Mouse (Mus musculus): ENCODE measurements at regions not wholly inside any gene's neighbourhood (a gene's known extent, or its start where the extent isn't known, plus 50 kb on each side); places are given as distances from the start of the nearest gene placed in this dataset.
A peak's percentile ranks its signal among the peaks of the same experiment; 100 is the strongest.

GRCm38 (mm10) chr14:74304483-74304882, 336.2 kb upstream of the Htr2a start:
- no peak for TF ChIP-seq RAD21 (IDR thresholded peaks at IDR 0.05; ENCODE audit: low read depth, low read length)
- TF ChIP-seq E2F4 (IDR thresholded peaks at IDR 0.05; ENCODE audit: borderline replicate concordance, low read depth, low read length): no peak
- TF ChIP-seq POLR2AphosphoS5 (IDR thresholded peaks at IDR 0.05; ENCODE audit: borderline replicate concordance, low read depth, low read length): no peak
- TF ChIP-seq ZKSCAN1 (IDR thresholded peaks at IDR 0.05; ENCODE audit: low read depth, low read length): no peak
- no peak for TF ChIP-seq NELFE (IDR thresholded peaks at IDR 0.05; ENCODE audit: low read depth, low read length)
- no peak for TF ChIP-seq USF1 (IDR thresholded peaks at IDR 0.05; ENCODE audit: low read depth, low read length)
- no peak for TF ChIP-seq ZMIZ1 (IDR thresholded peaks at IDR 0.05; ENCODE audit: low read depth, low read length)
- no peak for TF ChIP-seq MYB (IDR thresholded peaks at IDR 0.05; ENCODE audit: low read depth, low read length)
- TF ChIP-seq ETS1 (IDR thresholded peaks at IDR 0.05; ENCODE audit: low read depth, low read length): no peak
- TF ChIP-seq MAX (IDR thresholded peaks at IDR 0.05; ENCODE audit: low read length): no peak
- TF ChIP-seq GABPA (IDR thresholded peaks at IDR 0.05; ENCODE audit: low read depth, low read length): no peak
- no peak for TF ChIP-seq MEF2A (IDR thresholded peaks at IDR 0.05; ENCODE audit: extremely low read depth, insufficient replicate concordance, low read depth, low read length, poor library complexity, severe bottlenecking)
- no peak for TF ChIP-seq MXI1 (IDR thresholded peaks at IDR 0.05; ENCODE audit: low read depth, low read length)
- Histone ChIP-seq H3K27ac (ENCODE audit: control insufficient read depth, low read depth, low read length) (no peak overlapping the region), H3K27me3 (ENCODE audit: control insufficient read depth in 1 of 2, insufficient read depth in 2 of 2, low read length in 2 of 2) (peaks cover 4 to 5% of the 10 kb centered on the region in 2 experiments), H3K9ac (ENCODE audit: control insufficient read depth, low read depth, low read length, poor library complexity, severe bottlenecking) (no peak overlapping the region), H3K4me1 (ENCODE audit: control insufficient read depth in 1 of 2, insufficient read depth in 2 of 2, low read length in 2 of 2) (peaks cover 0 to 2% of the 10 kb centered on the region in 2 experiments; a peak in 1 of 4 replicates), H3K4me3 (ENCODE audit: control insufficient read depth in 1 of 2, insufficient read depth in 1 of 2, low read depth in 2 of 2, low read length in 2 of 2) (no peak overlapping the region), H3K9me3 (replicated peaks; ENCODE audit: insufficient read depth, low read length) (no peaks in the 10 kb centered on the region), H3K79me2 (ENCODE audit: control insufficient read depth, insufficient read depth, low read length, poor library complexity) (no peaks in the 10 kb centered on the region; the same call in 1 of the 2 replicates), H3K36me3 (ENCODE audit: control insufficient read depth in 1 of 2, insufficient read depth in 2 of 2, low read length in 2 of 2) (no peaks in the 10 kb centered on the region; a peak in 1 of 4 replicates)
- no peak for DNase-seq (ENCODE audit: low read depth, low spot score)

GRCm38 (mm10) chr14:74306717-74307307, 333.8 kb upstream of the Htr2a start:
- peaks cover 0 to 2% of the 10 kb centered on the region in 2 experiments; a peak in 1 of 4 replicates for H3K4me1 ChIP-seq (ENCODE audit: control insufficient read depth in 1 of 2, insufficient read depth in 2 of 2, low read length in 2 of 2)
- no peaks in the 10 kb centered on the region for H3K9me3 ChIP-seq (replicated peaks; ENCODE audit: insufficient read depth, low read length)
- H3K4me3 ChIP-seq (ENCODE audit: control insufficient read depth in 1 of 2, insufficient read depth in 1 of 2, low read depth in 2 of 2, low read length in 2 of 2): peak overlapping the region; percentile 54 to 57
- peak overlapping the region; percentile 68 for H3K9ac ChIP-seq (ENCODE audit: control insufficient read depth, low read depth, low read length, poor library complexity, severe bottlenecking)
- H3K79me2 ChIP-seq (ENCODE audit: control insufficient read depth, insufficient read depth, low read length, poor library complexity): no peaks in the 10 kb centered on the region; the same call in 1 of the 2 replicates
- peak overlapping the region; percentile 72 for H3K27ac ChIP-seq (ENCODE audit: control insufficient read depth, low read depth, low read length)
- no peaks in the 10 kb centered on the region for H3K27me3 ChIP-seq (ENCODE audit: control insufficient read depth in 1 of 2, insufficient read depth in 2 of 2, low read length in 2 of 2)
- H3K36me3 ChIP-seq (ENCODE audit: control insufficient read depth in 1 of 2, insufficient read depth in 2 of 2, low read length in 2 of 2): no peaks in the 10 kb centered on the region; a peak in 1 of 4 replicates
- DNase-seq (ENCODE audit: low read depth, low spot score): peak; percentile 86
- no peak for TF ChIP-seq POLR2AphosphoS2 (IDR thresholded peaks at IDR 0.05; ENCODE audit: low read length)
- 0 out of 4 replicates have a peak, but pooled peaks of 1 of the 2 experiments have one; percentile 8 for TF ChIP-seq EP300 (IDR thresholded peaks at IDR 0.05; ENCODE audit: low read depth in 1 of 2, low read length in 2 of 2)
- TF ChIP-seq SMC3 (IDR thresholded peaks at IDR 0.05; ENCODE audit: low read depth, low read length): no peak
- no peak for TF ChIP-seq CHD2 (IDR thresholded peaks at IDR 0.05; ENCODE audit: low read length)
- TF ChIP-seq E2F4 (IDR thresholded peaks at IDR 0.05; ENCODE audit: borderline replicate concordance, low read depth, low read length): no peak
- TF ChIP-seq NELFE (IDR thresholded peaks at IDR 0.05; ENCODE audit: low read depth, low read length): no peak
- TF ChIP-seq POLR2AphosphoS5 (IDR thresholded peaks at IDR 0.05; ENCODE audit: borderline replicate concordance, low read depth, low read length): no peak
- TF ChIP-seq CTCF (IDR thresholded peaks at IDR 0.05 in 2 of 3, conservative IDR thresholded peaks at IDR 0.05 in 1 of 3; ENCODE audit: control insufficient read depth in 1 of 3, insufficient read depth in 1 of 3, low read depth in 2 of 3, low read length in 3 of 3, poor library complexity in 1 of 3, severe bottlenecking in 1 of 3): no peak
- TF ChIP-seq RCOR1 (IDR thresholded peaks at IDR 0.05; ENCODE audit: low read depth, low read length): no peak
- no peak for TF ChIP-seq ZMIZ1 (IDR thresholded peaks at IDR 0.05; ENCODE audit: low read depth, low read length)
- peak; percentile 69; the same call in 1 of the 2 replicates for TF ChIP-seq ETS1 (IDR thresholded peaks at IDR 0.05; ENCODE audit: low read depth, low read length)
- TF ChIP-seq MAZ (IDR thresholded peaks at IDR 0.05; ENCODE audit: low read depth, low read length): no peak
- 0 out of 2 replicates have a peak, but pooled peaks have one; percentile 24 for TF ChIP-seq TAL1 (IDR thresholded peaks at IDR 0.05; ENCODE audit: low read length)
- peak; percentile 78 for TF ChIP-seq MXI1 (IDR thresholded peaks at IDR 0.05; ENCODE audit: low read depth, low read length)
- peak; percentile 75; the same call in 1 of the 2 replicates for TF ChIP-seq BHLHE40 (IDR thresholded peaks at IDR 0.05; ENCODE audit: borderline replicate concordance, low read depth, low read length)
- peak; percentile 52; the same call in 1 of the 2 replicates for TF ChIP-seq TBP (IDR thresholded peaks at IDR 0.05; ENCODE audit: low read depth, low read length)
- peak; percentile 59 for TF ChIP-seq SIN3A (IDR thresholded peaks at IDR 0.05; ENCODE audit: low read length)
- TF ChIP-seq USF2 (IDR thresholded peaks at IDR 0.05; ENCODE audit: borderline replicate concordance in 1 of 2, insufficient read depth in 1 of 2, low read depth in 1 of 2, low read length in 2 of 2): no peak
- no peak for TF ChIP-seq ZNF384 (IDR thresholded peaks at IDR 0.05; ENCODE audit: low read depth, low read length)
- peak; percentile 73 for TF ChIP-seq MAX (IDR thresholded peaks at IDR 0.05; ENCODE audit: low read length)
- TF ChIP-seq MEF2A (IDR thresholded peaks at IDR 0.05; ENCODE audit: extremely low read depth, insufficient replicate concordance, low read depth, low read length, poor library complexity, severe bottlenecking): no peak
- TF ChIP-seq RAD21 (IDR thresholded peaks at IDR 0.05; ENCODE audit: low read depth, low read length): no peak
- no peak for TF ChIP-seq MAFK (IDR thresholded peaks at IDR 0.05; ENCODE audit: borderline replicate concordance, low read depth, low read length)
- TF ChIP-seq KAT2A (conservative IDR thresholded peaks at IDR 0.05; ENCODE audit: low read depth, low read length): no peak

All from MEL (cell line).